Mouse (Mus musculus): ENCODE measurements around the gene Gm11214.
A peak's percentile ranks its signal among the peaks of the same experiment; 100 is the strongest.

Gm11214 gene

DNA sequence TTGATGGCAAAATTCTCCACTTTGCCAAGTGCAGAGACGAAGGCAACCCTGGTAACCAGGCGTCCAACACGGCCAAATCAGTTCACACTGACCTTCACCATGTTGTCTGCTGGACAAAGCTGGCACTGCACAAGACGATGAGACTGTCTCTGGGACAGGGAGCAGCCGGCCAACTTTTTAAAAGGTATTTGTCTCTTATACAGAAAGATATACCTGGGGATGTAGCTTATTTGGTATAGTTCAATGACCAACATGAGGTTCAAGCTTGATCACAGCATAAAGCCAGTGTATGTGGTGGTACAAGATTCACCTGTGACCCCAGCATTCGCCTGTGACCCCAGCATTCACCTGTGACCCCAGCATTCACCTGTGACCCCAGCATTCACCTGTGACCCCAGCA, at the start of gene Gm11214:
TSS of gene Gm11214 (minus strand) at position 101 of the 400 bp plus-strand sequence.
- DNase-seq = no peak

- no peak for DNase-seq
These were observed 48.7 kb upstream of the Gm11214 start for GRCm38 (mm10) chr4:63711886-63712285.

DNA sequence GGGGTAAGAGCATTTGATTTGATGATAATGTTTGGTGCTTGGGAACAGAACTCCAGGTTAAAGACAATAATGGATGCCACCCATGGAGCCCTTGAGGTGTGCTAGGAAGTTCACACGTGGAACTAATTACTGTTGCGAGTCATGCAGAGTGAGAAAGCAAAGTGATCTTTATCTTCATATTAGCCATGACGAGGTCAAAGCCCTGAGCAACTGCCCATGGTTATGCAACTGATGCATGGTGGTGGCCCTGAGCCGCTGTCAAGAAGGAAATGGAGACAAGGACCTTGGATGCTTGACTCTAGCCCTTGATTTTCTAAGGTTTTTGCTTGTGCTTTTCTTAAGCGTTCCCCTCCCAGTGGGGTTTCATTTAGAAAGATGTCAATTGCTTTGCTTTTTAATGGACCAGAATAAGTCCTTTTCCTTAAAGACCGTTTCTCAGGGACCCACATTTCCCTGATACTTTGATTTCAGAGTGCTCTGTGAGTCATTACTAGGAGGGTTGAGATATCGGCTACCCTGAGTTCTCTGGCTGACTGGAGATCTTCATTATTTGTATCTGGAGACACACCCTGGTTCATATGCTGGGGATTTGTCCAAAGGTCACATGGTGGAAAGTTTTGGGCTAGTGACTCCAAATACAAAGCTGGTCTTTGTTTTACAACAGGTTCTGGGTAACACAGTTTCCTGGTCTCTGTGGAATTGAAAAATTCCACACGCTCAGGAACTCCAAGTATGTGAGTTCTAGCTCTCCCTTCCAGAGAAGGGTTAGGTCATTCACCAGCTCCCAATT, 47.4 kb upstream of the Gm11214 start:
- DNase-seq = no peak

DNA sequence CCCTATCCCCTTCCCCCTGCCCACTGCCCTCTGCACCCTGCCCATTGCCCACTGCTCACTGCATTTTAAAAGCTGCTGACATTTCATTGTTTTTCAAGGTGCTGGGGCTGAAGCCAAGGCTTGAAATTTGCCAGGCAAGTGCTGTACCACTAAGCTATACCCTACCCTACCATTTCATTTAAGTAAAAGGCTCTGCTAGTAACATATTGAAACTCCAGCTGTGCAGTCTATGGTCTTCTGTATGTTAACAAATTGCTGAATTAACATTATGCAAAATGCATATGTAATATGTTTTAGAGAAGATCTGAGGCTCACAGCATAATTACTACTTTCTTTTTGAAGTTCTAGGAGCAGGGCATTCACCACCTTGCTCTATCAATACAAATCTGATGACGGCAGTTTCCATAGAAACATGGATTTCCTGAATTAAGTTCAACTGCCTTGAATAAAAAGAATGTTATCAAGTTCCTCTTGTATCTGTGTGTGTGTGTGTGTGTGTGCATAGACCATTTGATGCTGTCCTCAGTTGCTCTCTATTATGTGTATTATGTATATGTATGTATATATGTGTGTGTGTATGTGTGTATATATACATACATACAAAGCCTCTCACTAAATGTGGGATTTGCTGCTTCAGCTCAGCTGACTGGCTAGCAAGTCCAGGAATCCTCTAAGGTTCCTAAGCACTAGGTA, 43.2 kb upstream of the Gm11214 start:
- no peak for DNase-seq

DNA sequence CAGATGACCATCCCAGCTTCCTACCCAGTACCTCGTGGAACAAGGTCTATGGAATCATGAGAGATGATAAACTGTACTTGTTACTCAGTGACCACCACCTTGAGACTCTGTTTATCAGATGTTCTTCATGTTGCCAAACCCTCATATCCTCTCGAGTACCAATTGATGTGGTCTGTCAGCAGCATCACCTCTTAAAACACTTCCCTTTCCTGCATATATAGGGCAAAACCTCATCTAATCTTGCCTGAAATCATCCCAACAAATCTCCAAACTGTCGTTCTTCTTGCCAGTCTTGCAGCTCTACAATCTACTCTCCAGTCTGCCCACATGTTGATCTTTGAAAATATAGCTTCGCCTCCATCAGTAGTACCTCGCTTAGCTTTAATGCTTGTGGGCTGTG, 41.1 kb upstream of the Gm11214 start:
- no peak for DNase-seq

DNA sequence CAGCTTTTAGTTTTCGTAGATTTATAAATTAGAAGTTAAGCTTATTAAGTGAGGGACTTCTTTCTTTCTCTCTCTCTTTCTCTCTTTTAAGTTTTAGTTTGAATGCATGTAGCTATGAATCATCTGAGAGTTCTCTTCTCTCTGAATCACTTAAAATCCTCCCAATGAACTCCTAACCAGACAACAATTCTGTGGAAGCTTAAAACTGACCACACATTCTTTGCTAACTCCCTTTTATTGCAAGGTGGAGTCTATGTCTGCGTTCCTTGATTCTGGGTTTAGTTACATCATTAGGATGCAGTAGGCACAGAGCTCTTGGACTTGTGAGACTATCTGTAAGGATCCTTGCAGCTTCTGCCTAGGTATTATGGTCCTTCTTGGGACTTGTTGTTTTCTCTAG, 40.5 kb upstream of the Gm11214 start:
- no peak for DNase-seq

DNA sequence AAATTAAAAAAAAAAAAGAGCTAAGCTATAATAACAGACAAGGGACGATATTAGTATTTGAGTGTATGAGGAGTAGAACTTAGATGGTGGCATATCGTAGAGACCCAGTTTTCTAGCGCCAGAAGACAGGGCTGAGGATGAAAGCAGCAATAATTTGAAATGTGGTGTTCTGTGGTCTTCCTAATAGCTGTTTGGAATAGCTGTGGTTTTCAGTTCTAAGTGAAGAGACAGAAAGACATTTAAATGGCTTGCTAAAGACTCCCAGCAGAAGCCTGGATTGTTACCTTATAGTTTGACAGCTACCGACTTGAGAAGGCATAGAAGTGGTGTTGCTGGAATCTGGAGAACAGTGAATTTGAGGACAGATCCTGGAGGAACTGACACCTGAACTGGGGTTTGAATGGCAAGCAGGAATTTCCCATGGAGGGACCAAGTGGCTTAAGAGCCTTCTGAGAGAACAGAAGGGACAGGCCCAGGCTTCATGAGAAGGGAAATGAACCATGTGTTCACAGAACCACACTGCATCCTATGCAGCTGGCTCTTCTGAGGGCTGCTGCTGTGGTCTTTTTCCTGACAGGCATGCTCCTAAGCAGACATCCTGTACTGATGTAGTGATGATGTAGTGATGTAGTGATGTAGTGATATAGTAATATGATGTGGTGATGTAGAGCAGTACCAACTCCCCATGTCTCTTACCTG, 39.0 kb upstream of the Gm11214 start:
- peak; percentile 9 for DNase-seq

- no peak for DNase-seq
These were observed 36.6 kb upstream of the Gm11214 start for GRCm38 (mm10) chr4:63699749-63700148.

- no peak for DNase-seq
These were observed 33.7 kb upstream of the Gm11214 start for GRCm38 (mm10) chr4:63696921-63697320.

DNA sequence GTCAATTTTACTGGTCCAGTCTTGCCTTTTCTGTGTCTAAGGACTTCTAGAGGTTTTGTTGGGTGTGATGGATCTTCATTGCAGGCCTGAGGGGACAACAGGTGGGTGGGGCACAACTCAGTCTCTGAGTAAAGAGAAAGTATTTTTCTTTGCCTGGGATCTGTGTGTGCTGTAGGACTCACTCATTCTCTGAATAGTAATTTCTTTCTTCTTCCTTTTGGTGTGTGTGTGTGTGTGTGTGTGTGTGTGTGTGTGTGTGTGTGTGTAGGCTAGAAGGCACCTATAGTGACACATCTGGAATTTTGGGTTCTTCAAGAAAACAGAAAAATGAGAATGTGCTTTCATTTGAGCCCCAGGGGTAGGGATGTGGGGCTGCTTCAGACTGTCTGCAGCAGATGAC, 29.2 kb upstream of the Gm11214 start:
- no peak for DNase-seq

DNA sequence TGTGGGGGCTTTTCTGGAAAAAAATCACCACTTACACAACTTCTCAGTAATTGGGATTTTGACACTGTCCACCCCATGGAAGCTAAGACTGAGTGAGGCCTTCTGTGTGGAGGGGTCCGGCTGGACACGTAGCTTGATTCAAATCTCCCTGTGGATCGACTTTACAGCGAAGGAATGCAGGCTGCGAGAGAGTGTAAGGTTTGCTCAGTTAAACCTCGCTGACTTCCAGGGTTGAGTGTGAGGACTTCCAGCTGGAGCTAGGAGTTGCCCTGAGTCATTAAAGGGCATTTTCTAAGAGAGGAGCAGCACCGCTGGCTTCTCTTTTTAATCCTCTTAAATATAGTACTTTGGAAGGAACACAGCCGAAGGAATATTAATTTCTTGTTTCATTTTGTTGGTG, 24.2 kb upstream of the Gm11214 start:
- no peak for DNase-seq

- peak; percentile 17 for DNase-seq
These were observed 23.0 kb upstream of the Gm11214 start for GRCm38 (mm10) chr4:63686157-63686556.

DNA sequence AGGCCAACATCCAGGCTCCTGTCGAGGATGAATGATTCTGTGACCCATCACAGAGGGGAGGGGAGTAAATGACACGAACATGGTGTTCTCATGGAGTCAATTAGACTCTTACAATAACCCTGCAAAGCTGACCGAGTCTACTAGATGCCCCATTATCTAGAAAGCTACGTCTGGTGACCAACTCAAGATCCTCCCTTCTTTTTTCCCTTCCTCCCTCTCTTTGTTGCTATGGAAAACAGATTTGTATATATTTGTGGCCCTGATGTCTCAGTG, 22.0 kb upstream of the Gm11214 start:
- DNase-seq = no peak

- no peak for DNase-seq
These were observed 21.5 kb upstream of the Gm11214 start for GRCm38 (mm10) chr4:63684412-63685252.

GRCm38 (mm10) chr4:63683716-63684115, 20.5 kb upstream of the Gm11214 start:
- no peak for DNase-seq

- DNase-seq = no peak
These were observed 19.9 kb upstream of the Gm11214 start for GRCm38 (mm10) chr4:63683056-63683455.

DNA sequence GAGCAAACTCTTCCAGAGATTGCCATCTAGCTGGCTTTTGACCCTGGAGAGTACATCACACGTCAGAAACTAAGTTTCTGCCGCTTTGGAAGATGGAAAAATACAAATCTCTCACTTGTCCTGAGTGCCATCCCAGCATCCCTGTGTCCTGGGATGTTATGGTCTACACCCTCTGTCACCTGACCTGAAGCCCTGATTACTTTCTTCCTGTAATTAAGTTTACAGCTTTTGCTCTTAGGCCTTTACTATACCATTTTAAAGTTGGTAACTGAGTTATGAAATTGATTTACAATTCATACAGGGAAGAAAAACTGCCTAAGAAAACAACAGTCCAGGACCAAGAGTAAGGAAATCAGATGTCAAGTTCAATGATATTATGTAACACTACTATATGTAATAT, 19.3 kb upstream of the Gm11214 start:
- no peak for DNase-seq

GRCm38 (mm10) chr4:63681557-63681956, 18.4 kb upstream of the Gm11214 start:
- DNase-seq = no peak

GRCm38 (mm10) chr4:63675128-63675527, 11.9 kb upstream of the Gm11214 start:
- no peak for DNase-seq

GRCm38 (mm10) chr4:63668255-63668654, 5.1 kb upstream of the Gm11214 start:
- no peak for DNase-seq

DNA sequence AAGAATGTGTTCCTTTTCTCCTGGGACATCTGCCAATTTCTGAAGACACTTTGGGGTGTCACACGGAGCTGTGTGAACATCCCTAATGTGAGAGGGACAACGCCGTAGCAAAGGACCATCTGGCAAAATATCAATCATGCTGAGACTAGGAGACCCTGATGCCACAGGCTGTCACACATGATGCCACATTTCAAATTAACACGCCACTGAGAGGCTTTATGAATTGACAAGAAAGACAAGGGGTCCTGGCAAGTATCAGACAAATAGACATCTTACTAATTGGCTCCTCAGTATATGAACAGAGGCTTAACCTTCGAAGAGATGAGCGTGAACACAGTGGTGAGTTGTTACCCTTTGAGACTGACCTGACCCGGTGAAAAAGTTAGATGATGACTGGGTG, 2.6 kb upstream of the Gm11214 start:
- DNase-seq = no peak

DNA sequence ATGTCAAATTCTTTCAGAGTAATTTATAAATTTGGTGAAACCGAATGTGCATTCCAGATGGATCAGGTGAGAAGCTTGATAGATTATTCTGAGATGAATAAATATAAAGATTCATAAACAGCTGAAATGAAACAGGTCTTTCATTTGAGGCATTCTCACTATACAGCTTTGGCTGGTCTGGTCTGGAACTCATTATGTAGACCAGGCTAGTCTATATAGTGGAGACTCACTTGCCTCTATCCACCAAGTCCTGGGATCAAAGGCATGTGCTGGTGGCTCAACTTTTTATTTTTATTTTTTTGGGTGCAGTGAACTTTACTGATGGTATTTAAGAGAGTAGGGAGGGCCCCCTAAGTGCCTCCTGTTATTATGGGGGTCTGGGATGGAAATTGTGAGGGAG, 1.3 kb downstream of the Gm11214 start:
- no peak for DNase-seq

- DNase-seq = no peak
These were observed 1.8 kb downstream of the Gm11214 start for GRCm38 (mm10) chr4:63661426-63661825.
